Mouse (Mus musculus) myocyte (in vitro differentiated cells): ENCODE measurements around the gene AI661453. TPM values are rescaled to one million over a fixed set of nuclear protein-coding genes. Genes with fewer than 3 reads are reported as not detected.

Source experiments
- H3K27me3 ChIP-seq: one replicate; pipeline ENCODE4 v1.6.1; 2011; ENCODE audit not compliant: control insufficient read depth, insufficient read depth, insufficient read length
- H3K36me3 ChIP-seq: one replicate; pipeline ENCODE4 v1.6.1; 2011; ENCODE audit not compliant: control insufficient read depth, insufficient read depth
- H3K4me2 ChIP-seq: one replicate; pipeline ENCODE4 v1.6.1; 2011; ENCODE audit warnings: low read depth, control low read depth
- H3K4me3 ChIP-seq: one replicate; pipeline ENCODE4 v1.5.1; 2011; ENCODE audit warnings: mild to moderate bottlenecking, control low read depth, moderate library complexity
- H3K79me2 ChIP-seq: one replicate; pipeline ENCODE4 v1.6.1; 2011; ENCODE audit not compliant: control insufficient read depth, insufficient read depth
- H3ac ChIP-seq: one replicate; pipeline ENCODE4 v1.6.1; 2011; ENCODE audit not compliant: control insufficient read depth, insufficient read length
- CEBPB ChIP-seq: IDR thresholded peaks from 2 replicates; pipeline ENCODE4 v1.6.1; 2011; ENCODE audit warnings: mild to moderate bottlenecking, moderate library complexity; ENCODE audit not compliant: poor library complexity, insufficient read depth, severe bottlenecking
- E2F4 ChIP-seq: IDR thresholded peaks from one replicate; pipeline ENCODE4 v1.6.1; 2011; ENCODE audit warnings: mild to moderate bottlenecking, control low read depth, moderate library complexity; ENCODE audit not compliant: insufficient read depth
- MAX ChIP-seq: IDR thresholded peaks from one replicate; pipeline ENCODE4 v1.6.1; 2011; ENCODE audit warnings: low read depth, mild to moderate bottlenecking, control low read depth
- MYOD1 ChIP-seq, 3 experiments: IDR thresholded peaks; one replicate each; pipeline ENCODE4 v1.6.1; 2011; ENCODE audit warnings: control low read depth in 2 of 3, low read depth in 2 of 3, mild to moderate bottlenecking in 2 of 3, moderate library complexity in 1 of 3; ENCODE audit not compliant: insufficient read length in 2 of 3, control insufficient read depth in 1 of 3
- MYOG ChIP-seq, 3 experiments: IDR thresholded peaks; one replicate each; pipeline ENCODE4 v1.6.1; 2011; ENCODE audit warnings: control low read depth in 2 of 3, low read depth in 2 of 3, mild to moderate bottlenecking in 2 of 3; ENCODE audit not compliant: insufficient read length in 2 of 3, control insufficient read depth in 1 of 3, insufficient read depth in 1 of 3
- POLR2A ChIP-seq: IDR thresholded peaks from one replicate; pipeline ENCODE4 v1.6.1; 2011; ENCODE audit warnings: low read depth, mild to moderate bottlenecking, control low read depth, moderate library complexity; ENCODE audit not compliant: insufficient read length
- POLR2AphosphoS2 ChIP-seq: IDR thresholded peaks from one replicate; pipeline ENCODE4 v1.6.1; 2011; ENCODE audit warnings: low read depth, control low read depth; ENCODE audit not compliant: insufficient read length
- REST ChIP-seq: IDR thresholded peaks from one replicate; pipeline ENCODE4 v1.6.1; 2011; ENCODE audit warnings: mild to moderate bottlenecking, control low read depth, moderate library complexity; ENCODE audit not compliant: insufficient read depth, insufficient read length
- SRF ChIP-seq: IDR thresholded peaks from one replicate; pipeline ENCODE4 v1.6.1; 2011; ENCODE audit warnings: low read depth; ENCODE audit not compliant: control insufficient read depth, insufficient read length
- TCF12 ChIP-seq: IDR thresholded peaks from one replicate; pipeline ENCODE4 v1.6.1; 2011; ENCODE audit warnings: mild to moderate bottlenecking, control low read depth; ENCODE audit not compliant: poor library complexity, insufficient read depth, severe bottlenecking
- TCF3 ChIP-seq: IDR thresholded peaks from one replicate; pipeline ENCODE4 v1.6.1; 2011; ENCODE audit warnings: low read depth, control low read depth; ENCODE audit not compliant: insufficient read length
- USF1 ChIP-seq: IDR thresholded peaks from one replicate; pipeline ENCODE4 v1.6.1; 2011; ENCODE audit warnings: low read depth, mild to moderate bottlenecking, control low read depth, moderate library complexity
- polyA plus RNA-seq: library from polyadenylated mRNA; unstranded; fragments of >200 nt; fragmentation: generic; extraction: Trizol; gene quantifications from one replicate; pipeline ENCODE4 v1.2.1, GENCODE M21; 2012; ENCODE audit warnings: missing spikeins

AI661453 gene
- polyA plus RNA-seq, 1 experiment, result 0.08 TPM

DNA sequence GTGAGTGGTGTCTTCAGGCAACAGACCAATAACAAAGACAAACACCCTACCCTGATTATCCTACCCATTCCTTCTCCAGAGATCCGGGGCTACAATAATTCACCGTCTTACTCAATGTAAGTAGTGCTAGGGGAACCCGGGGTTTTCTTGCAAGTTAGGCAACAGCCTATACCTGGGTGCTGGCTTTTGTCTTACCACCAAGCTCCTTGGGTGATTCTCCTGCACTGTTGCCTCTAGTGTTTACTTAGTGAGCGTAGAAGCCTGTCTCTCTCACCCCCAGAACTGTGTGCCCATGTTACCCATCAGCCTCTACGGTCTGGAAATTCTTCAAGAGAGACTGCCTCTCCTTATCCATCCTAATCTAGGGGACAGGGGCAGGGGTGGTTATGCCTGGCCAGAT, 67.8 kb downstream of the AI661453 start:
- no peaks in the 10 kb centered on the region for H3K27me3 ChIP-seq
- H3ac ChIP-seq, result no peak overlapping the region
- peaks cover 4% of the 10 kb centered on the region for H3K36me3 ChIP-seq
- TF ChIP-seq TCF3 (no peak), USF1 (no peak)
- H3K79me2 ChIP-seq, result peaks cover 5% of the 10 kb centered on the region
- H3K4me2 ChIP-seq, result peak overlapping the region; percentile 95
- peak overlapping the region; percentile 23 for H3K4me3 ChIP-seq

DNA sequence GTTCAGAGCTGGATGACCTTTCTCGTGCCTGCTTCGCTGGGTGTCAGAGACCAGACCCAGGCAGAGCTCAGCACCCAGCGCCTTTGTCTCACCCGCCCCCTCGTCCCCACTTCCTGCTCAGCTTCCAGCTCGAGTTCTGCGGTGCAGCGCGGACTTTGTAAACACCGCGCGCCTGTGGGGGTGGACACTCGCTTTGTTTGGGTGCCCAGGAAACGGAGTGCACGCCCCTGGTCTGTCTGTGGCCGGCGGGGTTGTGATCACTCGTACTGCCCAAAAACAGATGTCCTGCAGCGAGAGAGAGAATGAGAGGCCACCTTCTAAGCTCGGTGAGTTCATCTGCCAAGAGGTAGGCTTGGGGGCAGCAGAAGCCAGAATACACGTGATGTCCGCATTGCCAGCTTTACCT, 68.5 kb downstream of the AI661453 start, which contains the start of gene Ccnd3:
Ccnd3 (plus strand) TSS at position 111 of the 406 bp plus-strand sequence.
- H3K27me3 ChIP-seq, result no peaks in the 10 kb centered on the region
- TF ChIP-seq TCF12 (no peak), SRF (no peak), REST (no peak), MYOD1 (IDR thresholded peaks at IDR 0.05; ENCODE audit: control insufficient read depth in 1 of 3, insufficient read length in 2 of 3, low read depth in 2 of 3) (peak in 1 of 3 experiments; percentile 63), POLR2AphosphoS2 (peak; percentile 23), POLR2A (peak; percentile 49), MYOG (IDR thresholded peaks at IDR 0.05; ENCODE audit: control insufficient read depth in 1 of 3, insufficient read depth in 1 of 3, insufficient read length in 2 of 3, low read depth in 2 of 3) (peak in 1 of 3 experiments; percentile 77), MAX (no peak)
- no peaks in the 10 kb centered on the region for H3K36me3 ChIP-seq
- peaks cover 5% of the 10 kb centered on the region for H3K79me2 ChIP-seq
- no peak within 1 kb of the TSS for H3ac ChIP-seq
- peak within 1 kb of the TSS; percentile 95 for H3K4me2 ChIP-seq
- H3K4me3 ChIP-seq, result peak within 1 kb of the TSS; percentile 23

- no peaks in the 10 kb centered on the region for H3K27me3 ChIP-seq
- H3ac ChIP-seq, result no peak overlapping the region
- peaks cover 5% of the 10 kb centered on the region for H3K79me2 ChIP-seq
- TF ChIP-seq SRF (no peak), POLR2A (no peak), TCF3 (no peak), E2F4 (no peak)
- H3K36me3 ChIP-seq, result no peaks in the 10 kb centered on the region
- peak overlapping the region; percentile 95 for H3K4me2 ChIP-seq
- H3K4me3 ChIP-seq, result peak overlapping the region; percentile 23
Observed at GRCm38 (mm10) chr17:47505566-47505965, 69.2 kb downstream of the AI661453 start.

DNA sequence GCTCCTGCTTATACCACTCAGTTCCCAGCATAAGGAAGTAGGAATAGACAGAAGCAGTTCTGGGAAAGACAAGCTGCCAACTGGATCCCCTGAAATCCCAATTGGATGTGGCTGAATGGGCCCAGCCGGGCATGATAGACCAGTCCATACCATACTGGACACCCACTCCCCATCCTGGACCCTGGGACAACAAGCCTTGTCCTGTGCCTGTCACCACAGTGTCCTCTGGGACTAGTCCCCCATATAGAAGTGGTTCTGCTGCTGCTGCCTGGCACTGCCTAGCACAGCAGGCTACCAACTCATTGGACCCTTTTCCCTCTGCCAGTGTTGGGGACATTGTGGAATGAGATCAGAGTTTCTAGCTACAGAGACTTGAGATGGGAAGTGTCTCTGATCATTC, 69.6 kb downstream of the AI661453 start:
- TF ChIP-seq MYOG (IDR thresholded peaks at IDR 0.05; ENCODE audit: control insufficient read depth in 1 of 3, insufficient read depth in 1 of 3, insufficient read length in 2 of 3, low read depth in 2 of 3) (no peak), MAX (no peak), E2F4 (no peak), POLR2AphosphoS2 (no peak), TCF3 (no peak), REST (no peak), USF1 (no peak), MYOD1 (IDR thresholded peaks at IDR 0.05; ENCODE audit: control insufficient read depth in 1 of 3, insufficient read length in 2 of 3, low read depth in 2 of 3) (no peak), CEBPB (no peak), SRF (no peak)
- Histone ChIP-seq H3K27me3 (no peaks in the 10 kb centered on the region), H3K36me3 (no peaks in the 10 kb centered on the region), H3K4me2 (peak overlapping the region; percentile 95), H3K79me2 (peaks cover under 1% of the 10 kb centered on the region), H3K4me3 (peak overlapping the region; percentile 23), H3ac (no peak overlapping the region)

DNA sequence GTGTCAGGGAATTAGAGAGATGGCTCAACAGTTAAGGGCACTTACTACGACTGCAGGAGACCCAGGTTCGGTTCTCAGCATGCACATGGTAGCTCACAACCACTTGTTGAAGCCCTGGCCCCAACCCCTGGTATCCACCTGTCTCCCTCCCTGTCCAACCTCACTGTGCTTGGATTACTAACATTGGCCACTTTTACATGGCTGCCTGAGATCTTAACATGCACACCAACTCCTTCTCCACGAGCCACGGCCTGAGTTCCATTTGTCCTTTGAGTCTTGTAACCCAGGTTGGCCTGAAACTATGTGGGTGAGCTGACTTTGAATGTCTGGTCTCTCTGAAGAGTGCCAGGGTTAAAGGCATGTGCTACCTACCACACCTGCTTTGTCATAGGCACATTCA, 70.3 kb downstream of the AI661453 start:
- TF ChIP-seq POLR2AphosphoS2 (no peak), MYOG (IDR thresholded peaks at IDR 0.05; ENCODE audit: control insufficient read depth in 1 of 3, insufficient read depth in 1 of 3, insufficient read length in 2 of 3, low read depth in 2 of 3) (no peak), USF1 (no peak), TCF12 (no peak), MAX (no peak), POLR2A (no peak)
- no peaks in the 10 kb centered on the region for H3K27me3 ChIP-seq
- H3K79me2 ChIP-seq, result no peaks in the 10 kb centered on the region
- H3ac ChIP-seq, result no peak overlapping the region
- no peaks in the 10 kb centered on the region for H3K36me3 ChIP-seq
- peak overlapping the region; percentile 23 for H3K4me3 ChIP-seq
- H3K4me2 ChIP-seq, result peak overlapping the region; percentile 95

GRCm38 (mm10) chr17:47507523-47507922, 71.1 kb downstream of the AI661453 start:
- H3K4me2 ChIP-seq, result peak overlapping the region; percentile 95
- no peaks in the 10 kb centered on the region for H3K27me3 ChIP-seq
- H3K36me3 ChIP-seq, result no peaks in the 10 kb centered on the region
- no peak overlapping the region for H3ac ChIP-seq
- TF ChIP-seq POLR2A (no peak), REST (no peak), CEBPB (no peak), MYOD1 (IDR thresholded peaks at IDR 0.05; ENCODE audit: control insufficient read depth in 1 of 3, insufficient read length in 2 of 3, low read depth in 2 of 3) (no peak), MAX (no peak), E2F4 (no peak), USF1 (no peak), SRF (no peak)
- H3K4me3 ChIP-seq, result peak overlapping the region; percentile 23
- H3K79me2 ChIP-seq, result peaks cover 5% of the 10 kb centered on the region
